Mouse (Mus musculus) limb, embryonic 14.5 days (tissue): ENCODE results near the gene Slc25a43. TPM values are rescaled to one million over a fixed set of nuclear protein-coding genes. Genes with fewer than 3 reads are reported as not detected.

Source experiments
- ATAC-seq: fragments of 200-750 bp; cut with Nextera tagmentation; 2 replicates; pipeline ENCODE4 v1.8.0; 2017; ENCODE audit warnings: low read depth, moderate number of reproducible peaks, moderate TSS enrichment; ENCODE audit not compliant: low FRiP score
- DNase-seq: peaks from one replicate; pipeline ENCODE4 v3.0.0-alpha.2; 2015; ENCODE audit warnings: low spot score
- H3K27ac ChIP-seq: fragments of 300-500 bp; sonication (generic); replicated peaks from 2 replicates; pipeline ENCODE4 v1.5.1; 2014; ENCODE audit warnings: low read depth, mild to moderate bottlenecking, low read length, moderate library complexity, mixed read lengths
- H3K27me3 ChIP-seq: fragments of 300-500 bp; sonication (generic); 2 replicates; pipeline ENCODE4 v1.6.1; 2014; ENCODE audit warnings: low read length, mixed read lengths; ENCODE audit not compliant: control insufficient read depth, insufficient read depth
- H3K36me3 ChIP-seq: fragments of 300-500 bp; sonication (generic); 2 replicates; pipeline ENCODE4 v1.6.1; 2014; ENCODE audit warnings: mild to moderate bottlenecking, low read length, moderate library complexity, mixed read lengths; ENCODE audit not compliant: control insufficient read depth, insufficient read depth
- H3K4me1 ChIP-seq: fragments of 300-500 bp; sonication (generic); 2 replicates; pipeline ENCODE4 v1.6.1; 2014; ENCODE audit warnings: antibody characterized with exemption, low read length, mixed read lengths; ENCODE audit not compliant: control insufficient read depth, insufficient read depth
- H3K4me2 ChIP-seq: fragments of 300-500 bp; sonication (generic); replicated peaks from 2 replicates; pipeline ENCODE4 v1.6.1; 2014; ENCODE audit warnings: low read depth, mild to moderate bottlenecking, low read length, moderate library complexity; ENCODE audit not compliant: severe bottlenecking
- H3K4me3 ChIP-seq: fragments of 300-500 bp; sonication (generic); replicated peaks from 2 replicates; pipeline ENCODE4 v1.5.1; 2014; ENCODE audit warnings: low read length
- H3K9ac ChIP-seq: fragments of 300-500 bp; sonication (generic); 2 replicates; pipeline ENCODE4 v1.6.1; 2014; ENCODE audit warnings: mild to moderate bottlenecking, low read depth, low read length, moderate library complexity; ENCODE audit not compliant: severe bottlenecking
- H3K9me3 ChIP-seq: fragments of 300-500 bp; sonication (generic); 2 replicates; pipeline ENCODE4 v1.6.1; 2016; ENCODE audit warnings: low read length; ENCODE audit not compliant: control insufficient read depth
- POLR2A ChIP-seq: fragments of 200-500 bp; IDR thresholded peaks from 2 replicates; pipeline ENCODE4 v1.8.0; 2012; ENCODE audit warnings: inconsistent platforms, mild to moderate bottlenecking, moderate library complexity, borderline replicate concordance; ENCODE audit not compliant: insufficient read depth, insufficient read length; ENCODE audit errors: extremely low read depth
- WGBS: fragments of 180-500 bp; shearing (Covaris S2); extraction: QIAGEN DNeasy Blood & Tissue Kit; methylation state at CpG from one replicate; pipeline ENCODE4 v1.1.7; 2014; 5-methylcytosine and 5-hydroxymethylcytosine counted together
- polyA plus RNA-seq, 2 experiments: library from polyadenylated mRNA; depleted of rRNA in 1 of 2; stranded (reverse) in 1 of 2; unstranded in 1 of 2; fragments of >200 nt; fragmentation: Nextera tagmentation in 1 of 2; extraction: Ambion mirVana in 1 of 2; gene quantifications; 2 replicates each; pipeline versions ENCODE4 v1.2.1 to v1.2.3; 2012 to 2014

Gene Slc25a43
- polyA plus RNA-seq, 2 experiments, result 1.8 to 2.3 TPM

- no peaks in the 10 kb centered on the region for H3K9me3 ChIP-seq
- ATAC-seq (no peak), DNase-seq (no peak)
- H3K27ac ChIP-seq, result no peak overlapping the region
- no peak overlapping the region for H3K4me2 ChIP-seq
- WGBS, result 55% methylated on average over 11 of the region's 11 CpGs
- no peak overlapping the region for H3K4me3 ChIP-seq
- H3K9ac ChIP-seq, result no peak overlapping the region
- H3K4me1 ChIP-seq, result no peaks in the 10 kb centered on the region
- no peak for TF ChIP-seq POLR2A
- no peaks in the 10 kb centered on the region for H3K27me3 ChIP-seq
- no peaks in the 10 kb centered on the region for H3K36me3 ChIP-seq
Measured at GRCm38 (mm10) chrX:36763298-36763933, 20.0 kb downstream of the Slc25a43 start.

DNA sequence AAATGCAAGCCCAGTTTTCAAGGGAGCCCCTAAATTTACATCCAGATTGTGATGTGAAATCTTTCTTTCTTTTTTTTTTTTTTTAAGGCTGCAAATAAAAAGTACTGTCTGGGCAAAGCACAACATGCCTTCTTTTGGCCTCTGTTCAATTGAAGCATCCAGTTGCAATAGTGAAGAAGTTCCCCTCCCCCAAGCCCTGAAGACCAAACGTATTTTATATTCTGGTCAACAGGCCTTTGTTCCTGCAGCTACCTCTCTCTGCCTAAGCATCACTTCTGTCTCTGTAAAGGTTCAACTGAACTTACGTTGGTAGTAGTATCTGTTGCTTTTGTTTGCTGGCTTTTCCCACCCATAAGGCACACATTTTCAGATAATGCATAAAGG is 20.5 kb downstream of the Slc25a43 start:
- no peaks in the 10 kb centered on the region for H3K9me3 ChIP-seq
- no peaks in the 10 kb centered on the region for H3K36me3 ChIP-seq
- no peaks in the 10 kb centered on the region for H3K27me3 ChIP-seq
- ATAC-seq, result no peak
- H3K4me2 ChIP-seq, result no peak overlapping the region
- H3K27ac ChIP-seq, result no peak overlapping the region
- TF ChIP-seq POLR2A, result no peak
- H3K4me3 ChIP-seq, result no peak overlapping the region
- H3K4me1 ChIP-seq, result no peaks in the 10 kb centered on the region
- no peak for DNase-seq
- no peak overlapping the region for H3K9ac ChIP-seq
- WGBS, result 30% methylated on average over 2 of the region's 2 CpGs

GRCm38 (mm10) chrX:36767386-36767785 is 23.9 kb downstream of the Slc25a43 start:
- H3K4me1 ChIP-seq, result no peaks in the 10 kb centered on the region
- H3K27ac ChIP-seq, result no peak overlapping the region
- H3K4me3 ChIP-seq, result no peak overlapping the region
- 63% methylated on average over 5 of the region's 5 CpGs for WGBS
- no peaks in the 10 kb centered on the region for H3K27me3 ChIP-seq
- ATAC-seq (no peak), DNase-seq (no peak)
- no peaks in the 10 kb centered on the region for H3K36me3 ChIP-seq
- H3K9ac ChIP-seq, result no peak overlapping the region
- H3K9me3 ChIP-seq, result no peaks in the 10 kb centered on the region
- TF ChIP-seq POLR2A, result no peak
- H3K4me2 ChIP-seq, result no peak overlapping the region

GRCm38 (mm10) chrX:36772591-36772990 is 29.1 kb downstream of the Slc25a43 start:
- no peaks in the 10 kb centered on the region for H3K36me3 ChIP-seq
- H3K27ac ChIP-seq, result no peak overlapping the region
- DNase-seq, result no peak
- H3K27me3 ChIP-seq, result no peaks in the 10 kb centered on the region
- H3K4me2 ChIP-seq, result no peak overlapping the region
- 78% methylated on average over 6 of the region's 6 CpGs for WGBS
- H3K4me1 ChIP-seq, result no peaks in the 10 kb centered on the region
- no peak overlapping the region for H3K4me3 ChIP-seq
- H3K9ac ChIP-seq, result no peak overlapping the region
- no peak for ATAC-seq
- no peaks in the 10 kb centered on the region for H3K9me3 ChIP-seq
- no peak for TF ChIP-seq POLR2A

GRCm38 (mm10) chrX:36775520-36775919 is 32.1 kb downstream of the Slc25a43 start:
- H3K4me2 ChIP-seq, result no peak overlapping the region
- no peaks in the 10 kb centered on the region for H3K36me3 ChIP-seq
- no peak for TF ChIP-seq POLR2A
- H3K4me3 ChIP-seq, result no peak overlapping the region
- no peak overlapping the region for H3K27ac ChIP-seq
- DNase-seq (no peak), ATAC-seq (no peak)
- H3K9ac ChIP-seq, result no peak overlapping the region
- no peaks in the 10 kb centered on the region for H3K27me3 ChIP-seq
- WGBS, result 80% methylated on average over 5 of the region's 5 CpGs
- no peaks in the 10 kb centered on the region for H3K9me3 ChIP-seq
- no peaks in the 10 kb centered on the region for H3K4me1 ChIP-seq
